Mouse (Mus musculus) heart, adult 2 months (tissue): ENCODE measurements at regions not wholly inside any gene's neighbourhood (a gene's known extent, or its start where the extent isn't known, plus 50 kb on each side); places are given as distances from the start of the nearest gene placed in this dataset.

ENCODE experiments used
- CTCF ChIP-seq: fragments of 200-600 bp; IDR thresholded peaks from 2 replicates; pipeline ENCODE4 v1.8.1; 2022; ENCODE audit warnings: antibody characterized with exemption, mild to moderate bottlenecking, moderate library complexity
- POLR2A ChIP-seq: fragments of 200-500 bp; IDR thresholded peaks from 2 replicates; pipeline ENCODE4 v1.6.1; 2011; ENCODE audit warnings: mild to moderate bottlenecking, low read depth, low read length, control low read depth; ENCODE audit not compliant: insufficient read depth

DNA sequence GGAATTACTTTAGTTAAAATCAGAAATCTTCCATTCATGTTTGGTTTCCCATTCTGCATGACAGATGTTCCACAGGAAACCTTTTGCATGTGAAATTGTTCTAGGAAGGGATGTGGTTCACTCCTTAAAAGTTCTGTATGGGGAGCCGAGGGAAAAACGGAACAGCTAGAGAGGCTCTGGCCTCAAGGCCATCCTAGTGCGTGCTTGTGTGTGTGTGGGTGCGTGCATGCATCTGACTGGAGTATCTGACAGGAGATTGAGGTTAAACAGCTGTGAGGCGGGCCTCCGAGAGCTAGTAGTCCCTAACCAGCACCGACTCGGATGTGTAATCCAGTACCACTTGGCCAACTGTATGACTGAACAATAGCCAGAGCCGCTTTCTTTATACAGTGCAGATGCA lies 51.0 kb upstream of the Krr1 start:
- no peak for TF ChIP-seq CTCF
- no peak for TF ChIP-seq POLR2A
